Mouse (Mus musculus): ENCODE data around the gene Poc1a. TPM values are rescaled to one million over a fixed set of nuclear protein-coding genes. Genes with fewer than 3 reads are reported as not detected.

Poc1a gene
- 10 to 100 TPM; 11.0 to 11.9 TPM for total RNA-seq (2021)

DNA sequence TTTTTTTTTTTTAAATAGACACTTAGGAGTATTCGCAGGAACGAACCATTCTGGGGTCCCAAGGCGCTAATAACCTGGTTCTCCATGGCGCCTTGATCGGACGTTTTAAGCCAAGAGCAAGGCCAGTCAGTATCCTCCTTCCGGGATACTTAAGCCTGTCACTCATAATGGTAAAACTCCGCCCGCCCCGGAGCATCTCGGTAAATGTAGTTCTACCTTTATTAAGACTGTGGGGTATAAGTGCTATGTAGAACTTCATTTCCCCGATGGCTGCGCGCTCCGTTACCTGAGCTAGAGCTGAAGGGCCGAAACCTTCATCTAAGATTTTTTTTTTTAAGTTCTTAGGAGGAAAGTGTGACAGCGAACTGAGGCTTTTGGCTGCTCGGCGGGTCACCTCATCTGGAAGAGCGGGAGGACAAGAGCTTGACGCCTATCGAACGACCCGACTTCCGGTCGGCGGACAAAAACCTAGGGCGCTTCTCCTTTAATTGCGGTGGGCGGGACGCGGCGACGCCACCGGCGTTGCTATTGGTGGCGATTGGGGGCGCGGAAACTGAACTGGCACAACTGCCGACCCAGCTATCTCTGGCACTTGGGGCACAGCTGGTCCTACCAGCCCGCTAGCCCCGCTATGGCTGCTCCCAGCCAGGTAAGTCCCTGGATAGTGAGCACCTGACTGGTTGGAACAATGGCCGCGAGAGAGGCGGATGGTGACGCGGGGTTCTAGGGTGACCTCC lies at the start of gene Poc1a:
TSS of gene Poc1a (plus strand) at position 254 of the 737 bp plus-strand sequence.
- intact Hi-C loops (cut with DNase I): no loop called here
- DNase-seq: peak; percentile 92

DNA sequence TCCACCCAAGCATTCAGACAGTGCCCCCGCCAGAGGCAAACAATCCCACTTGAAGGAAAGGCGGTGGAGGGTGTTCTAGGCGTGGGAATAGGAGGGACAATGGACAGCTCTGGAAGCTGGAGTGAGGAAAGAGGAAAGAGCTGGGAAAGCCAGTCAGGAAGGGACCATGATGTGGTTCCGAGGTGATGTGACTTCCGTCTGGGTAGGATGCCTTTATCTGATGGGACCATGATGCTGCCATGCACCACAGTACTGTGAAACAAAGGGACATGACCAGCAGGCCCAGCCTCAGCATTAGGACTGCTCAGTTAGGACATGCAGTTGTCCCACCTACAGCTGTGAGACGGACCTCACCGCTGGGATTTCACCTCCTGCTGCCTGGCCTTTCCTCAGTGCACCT lies 49.6 kb upstream of the Poc1a start:
- no peak for DNase-seq
- intact Hi-C loops (cut with DNase I): no loop called here

GRCm38 (mm10) chr9:106231816-106232215 lies 49.0 kb upstream of the Poc1a start:
- no peak for DNase-seq
- intact Hi-C loops (cut with DNase I): no loop called here

DNA sequence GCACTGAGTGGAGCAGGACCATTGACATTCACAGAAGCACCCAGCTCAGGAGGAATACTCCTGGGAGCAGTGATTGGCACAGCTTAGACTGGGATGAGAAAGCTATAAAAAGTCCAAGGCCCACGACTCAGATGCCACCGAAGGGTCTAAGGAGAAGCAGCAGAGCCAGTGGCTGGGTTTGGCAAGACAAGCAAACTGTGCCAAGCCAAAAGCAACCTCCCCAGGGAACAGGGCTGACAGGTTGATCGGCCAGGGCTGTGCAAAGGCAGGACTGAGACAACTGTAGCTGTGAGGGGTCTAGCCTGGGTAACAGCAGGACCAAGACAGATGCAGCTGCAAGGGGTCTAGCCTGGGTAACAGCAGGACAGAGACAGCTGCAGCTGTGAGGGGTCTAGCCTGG lies 47.9 kb upstream of the Poc1a start:
- no peak for DNase-seq
- intact Hi-C loops (cut with DNase I): no loop called here

DNA sequence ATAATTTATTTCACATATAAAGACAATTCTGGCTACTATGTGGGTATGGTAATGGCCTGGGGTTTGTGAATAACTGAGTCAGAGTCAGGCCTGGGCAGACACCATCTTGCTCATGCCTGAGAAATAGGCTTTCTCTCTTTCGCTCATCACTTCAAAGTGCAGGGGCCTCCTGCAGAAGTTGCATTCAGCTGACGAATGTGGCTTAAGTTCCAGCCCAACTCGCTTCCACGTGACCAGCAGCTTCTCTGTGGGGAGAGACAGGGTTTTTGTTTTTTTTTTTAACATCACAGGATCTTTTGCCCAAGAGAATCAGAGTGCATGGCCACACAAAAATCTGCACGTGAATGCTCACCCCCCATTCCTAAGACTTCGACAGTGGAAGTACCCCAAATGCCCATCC lies 46.9 kb upstream of the Poc1a start:
- intact Hi-C loops (cut with DNase I): no loop called here
- no peak for DNase-seq

DNA sequence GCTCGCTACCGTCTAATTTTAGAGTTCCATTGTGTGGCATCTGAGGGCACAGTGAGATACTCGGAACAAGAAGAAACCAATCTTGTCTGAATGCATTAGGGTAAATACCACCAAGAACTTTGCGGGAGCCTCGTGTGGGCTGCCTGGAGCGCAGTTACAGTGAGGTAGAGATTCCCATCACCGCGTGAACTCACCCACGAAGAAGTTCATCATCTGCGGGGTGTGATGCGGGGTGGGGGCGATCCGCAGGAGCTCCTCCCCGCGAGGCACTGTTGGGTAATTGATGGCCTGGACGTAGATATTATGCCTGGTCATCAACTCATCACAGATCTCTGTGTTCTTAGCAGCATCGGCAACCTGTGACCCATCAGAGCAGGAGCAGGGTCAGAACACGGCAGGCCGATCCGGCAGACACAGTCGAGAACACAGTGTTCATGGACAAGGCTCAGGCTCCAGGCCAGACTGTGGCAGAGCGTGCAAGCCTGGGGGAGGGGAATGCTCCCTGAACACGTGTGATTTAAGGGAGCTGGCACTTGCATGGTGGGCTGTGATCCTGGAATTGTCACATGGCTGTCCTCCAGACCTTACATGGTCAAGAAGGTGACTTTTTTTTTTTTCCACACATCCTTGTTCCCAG lies 45.5 kb upstream of the Poc1a start:
- intact Hi-C loops (cut with DNase I): no loop called here
- DNase-seq: no peak

DNA sequence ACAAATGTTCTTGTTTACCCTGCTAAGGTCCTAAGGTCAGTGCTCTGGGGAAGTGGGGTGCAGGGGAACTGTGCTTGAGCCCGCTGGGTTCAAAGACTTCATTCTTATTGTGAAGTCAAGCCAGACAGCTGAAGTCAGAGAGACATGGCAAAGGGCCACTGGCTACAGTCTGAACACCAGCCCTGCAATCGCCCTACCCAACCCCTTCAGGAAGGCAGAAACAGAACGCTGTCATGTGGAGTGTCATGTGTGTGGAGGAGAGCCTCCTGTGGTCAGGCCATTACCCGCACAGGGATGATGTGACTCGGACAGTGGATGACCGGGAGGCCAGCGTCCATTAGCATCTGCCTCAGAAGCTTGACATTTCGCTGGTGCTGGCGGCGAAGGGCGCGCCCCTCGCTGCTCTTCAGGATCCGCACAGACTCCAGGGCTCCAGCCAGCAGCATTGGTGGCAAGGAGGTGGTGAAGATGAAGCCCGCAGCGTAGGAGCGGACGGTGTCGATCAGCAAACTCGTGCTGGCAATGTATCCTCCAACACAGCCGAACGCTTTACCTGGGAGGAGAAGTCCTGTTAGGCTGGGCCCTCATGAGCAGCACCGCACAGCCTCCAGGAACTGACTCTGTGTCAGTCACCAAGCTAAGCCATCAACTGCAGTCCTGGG lies 44.6 kb upstream of the Poc1a start:
- DNase-seq: no peak
- intact Hi-C loops (cut with DNase I): no loop called here

DNA sequence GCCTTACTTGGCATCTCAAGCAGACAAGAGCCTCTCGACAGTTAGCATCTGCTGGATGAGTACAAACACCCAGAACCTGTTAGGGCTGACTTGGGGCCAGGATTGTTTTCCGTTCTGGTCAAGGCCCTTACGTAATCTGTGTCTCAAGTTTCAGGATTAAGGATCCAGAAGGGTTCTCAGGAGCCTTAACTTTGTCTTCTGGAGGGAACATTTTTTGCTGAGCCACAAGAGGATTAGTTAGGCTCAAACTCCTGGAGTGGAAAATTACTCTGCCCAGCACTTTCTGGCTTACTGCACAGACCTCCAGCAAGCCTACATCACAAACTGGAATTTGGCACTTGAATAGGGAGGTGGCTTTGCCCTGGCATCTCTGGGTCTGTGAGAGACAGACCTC lies 44.0 kb upstream of the Poc1a start:
- intact Hi-C loops (cut with DNase I): no loop called here

GRCm38 (mm10) chr9:106237401-106237800 lies 43.5 kb upstream of the Poc1a start:
- no peak for DNase-seq
- intact Hi-C loops (cut with DNase I): no loop called here

More for the DNA sequence above, 44.0 kb upstream of the Poc1a start:
- DNase-seq: no peak

GRCm38 (mm10) chr9:106237878-106238277 lies 43.0 kb upstream of the Poc1a start:
- intact Hi-C loops (cut with DNase I): no loop called here
- no peak for DNase-seq

DNA sequence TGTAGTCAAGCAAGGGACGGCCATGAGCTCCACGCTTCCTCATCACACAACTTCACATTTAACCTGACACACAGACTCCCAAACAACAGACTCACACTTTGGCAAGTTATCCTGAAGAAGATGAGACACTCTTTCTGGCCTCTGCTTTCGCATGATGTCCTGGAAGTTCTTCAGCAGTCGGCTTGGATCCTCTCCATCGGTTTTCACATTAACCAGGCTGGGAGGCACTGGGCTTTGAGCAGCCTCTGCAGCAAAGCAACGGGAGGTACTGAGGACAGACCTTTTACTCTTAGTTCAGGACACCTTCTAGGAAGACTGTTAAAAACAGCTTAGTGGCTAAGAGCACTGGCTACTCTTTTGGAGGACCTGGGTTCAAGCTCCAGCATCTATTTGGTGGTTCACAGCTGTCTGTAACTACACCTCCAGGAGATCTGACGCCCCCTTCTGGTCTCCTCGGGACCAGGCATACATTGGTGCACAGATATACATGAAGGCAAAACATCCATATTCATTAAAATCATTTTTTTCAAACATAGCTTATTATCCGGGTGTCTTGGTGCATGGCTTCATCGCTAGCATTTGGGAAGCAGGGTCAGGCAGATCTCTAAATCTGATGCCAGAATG lies 39.2 kb upstream of the Poc1a start:
- no peak for DNase-seq
- intact Hi-C loops (cut with DNase I): no loop called here

DNA sequence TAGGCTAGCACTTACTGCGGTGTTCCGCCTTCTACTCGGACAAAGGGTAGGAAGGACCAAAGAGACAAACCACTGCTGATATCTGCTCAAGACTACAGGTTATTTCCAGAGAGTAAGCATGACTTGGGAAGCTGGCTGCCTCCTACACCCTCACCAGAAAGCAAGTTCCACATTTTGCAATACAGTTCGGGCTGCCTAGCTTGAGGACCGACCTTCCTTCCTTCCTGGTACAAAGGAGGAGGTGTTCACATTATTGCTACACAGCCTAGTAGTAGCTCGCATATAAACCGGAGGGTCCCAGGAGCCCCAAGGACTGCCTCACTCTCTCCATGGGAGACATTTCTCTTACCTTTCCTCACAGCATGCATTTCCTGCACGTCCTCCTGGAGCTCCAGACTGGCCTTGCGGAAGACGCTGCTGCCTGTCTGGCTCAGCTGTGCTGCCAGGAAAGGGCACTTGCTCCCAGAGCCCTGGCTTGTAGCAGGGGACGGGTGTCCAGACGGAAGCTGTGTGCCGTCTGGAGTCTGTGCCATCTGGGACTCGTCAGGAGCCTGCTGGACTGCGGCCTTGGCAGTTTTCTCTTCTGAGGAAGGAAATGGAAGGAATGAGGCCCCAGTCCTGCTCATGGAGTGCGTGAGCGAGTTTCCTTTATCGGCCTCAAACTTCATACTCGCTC lies 37.9 kb upstream of the Poc1a start:
- intact Hi-C loops (cut with DNase I): no loop called here
- DNase-seq: peak; percentile 68

DNA sequence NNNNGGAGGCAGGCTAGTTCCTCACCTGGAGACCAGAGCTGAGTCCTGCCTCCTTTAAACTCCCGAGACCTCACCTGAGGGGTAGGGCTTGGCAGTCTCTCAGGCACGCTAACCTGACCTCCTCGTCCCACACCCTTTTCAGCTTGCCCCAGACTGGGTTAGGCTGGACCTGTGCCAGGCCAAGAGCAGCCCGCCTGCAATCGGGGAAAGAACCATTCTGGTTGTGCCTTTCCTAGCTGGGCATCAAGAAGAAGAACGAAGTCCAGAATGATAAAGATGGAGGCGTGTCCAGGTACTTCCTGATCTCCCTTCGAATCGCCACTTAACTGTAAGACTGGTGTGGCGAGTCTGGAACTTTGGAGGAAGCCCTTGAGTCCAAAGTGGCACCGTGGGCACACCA lies 31.3 kb upstream of the Poc1a start:
- intact Hi-C loops (cut with DNase I): no loop called here
- DNase-seq: no peak

GRCm38 (mm10) chr9:106250245-106250644 lies 30.6 kb upstream of the Poc1a start:
- DNase-seq: no peak
- intact Hi-C loops (cut with DNase I): no loop called here

DNA sequence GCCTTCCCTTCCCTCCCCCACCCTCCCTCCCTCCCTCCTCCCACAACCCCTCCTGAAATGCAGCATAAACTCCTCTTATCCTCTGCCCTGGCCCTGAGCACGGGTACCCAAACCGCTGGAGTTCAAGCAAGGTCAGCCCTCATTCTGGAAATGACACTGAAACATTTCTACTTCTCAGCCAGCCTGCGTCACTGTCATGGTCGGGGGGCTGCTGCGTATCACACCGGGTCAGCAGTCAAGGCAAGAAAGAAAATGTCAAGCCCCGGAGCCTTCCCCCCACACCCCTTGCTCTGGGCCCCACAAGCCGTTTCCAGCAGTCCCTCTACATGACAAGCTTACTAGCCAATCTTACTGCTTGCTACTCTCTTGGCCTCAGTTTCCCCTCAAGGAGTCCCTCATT lies 29.8 kb upstream of the Poc1a start:
- intact Hi-C loops (cut with DNase I): no loop called here
- DNase-seq: no peak

- intact Hi-C loops (cut with DNase I): no loop called here
- no peak for DNase-seq
Observed at GRCm38 (mm10) chr9:106254001-106254400, 26.9 kb upstream of the Poc1a start.

- DNase-seq: no peak
- intact Hi-C loops (cut with DNase I): no loop called here
Observed at GRCm38 (mm10) chr9:106258412-106258811, 22.4 kb upstream of the Poc1a start.

DNA sequence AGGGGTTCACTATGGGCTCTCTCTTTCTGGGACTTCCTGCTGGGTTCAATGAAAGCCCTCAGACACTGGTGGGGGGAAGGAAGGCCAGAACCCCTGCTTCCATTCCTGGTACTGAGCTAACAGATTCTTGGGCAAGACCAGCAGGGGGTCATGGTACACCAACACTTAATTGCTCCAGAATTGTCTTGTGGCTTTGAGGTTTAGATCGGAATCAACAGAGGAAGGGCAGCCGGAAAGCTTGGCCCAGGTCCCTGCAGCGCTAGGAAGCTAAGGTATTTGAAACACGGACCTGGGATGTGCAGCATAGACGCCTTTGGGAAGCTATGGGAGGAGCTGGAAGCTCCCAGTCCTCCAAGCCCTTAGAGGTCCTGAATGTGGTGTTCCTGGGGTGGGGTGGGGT lies 21.9 kb upstream of the Poc1a start:
- intact Hi-C loops (cut with DNase I): no loop called here
- DNase-seq: no peak

DNA sequence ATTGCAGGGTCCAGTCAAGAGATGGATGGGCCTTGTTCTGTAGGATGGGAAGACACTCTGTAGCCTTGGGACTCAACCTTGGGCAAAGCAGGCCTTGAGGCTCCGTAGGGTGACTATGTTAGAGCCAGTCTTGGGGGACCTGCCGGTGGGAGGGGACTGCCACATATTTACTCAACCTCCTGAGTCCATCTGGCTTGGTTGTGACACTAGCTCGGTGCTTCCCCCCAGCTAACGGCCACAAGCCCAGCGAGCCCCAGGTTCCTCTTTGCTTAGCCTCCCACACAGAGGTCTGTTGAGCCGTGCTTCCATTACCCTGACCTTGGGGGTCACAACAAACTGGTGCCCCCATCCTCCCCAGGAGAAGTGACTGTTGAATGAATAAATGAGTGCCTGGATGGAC lies 19.8 kb upstream of the Poc1a start:
- no peak for DNase-seq
- intact Hi-C loops (cut with DNase I): no loop called here

GRCm38 (mm10) chr9:106261491-106261890 lies 19.4 kb upstream of the Poc1a start:
- intact Hi-C loops (cut with DNase I): no loop called here
- DNase-seq: no peak

GRCm38 (mm10) chr9:106262075-106262474 lies 18.8 kb upstream of the Poc1a start:
- no peak for DNase-seq
- intact Hi-C loops (cut with DNase I): no loop called here
